Mouse (Mus musculus) C2C12 (cell line): ENCODE results near the gene Rtl10.

Experiments used
- CEBPB ChIP-seq: IDR thresholded peaks from one replicate; pipeline ENCODE4 v1.6.1; 2011; ENCODE audit warnings: low read depth, mild to moderate bottlenecking, control low read depth, moderate library complexity
- CTCF ChIP-seq: IDR thresholded peaks from one replicate; pipeline ENCODE4 v1.5.1; 2011; ENCODE audit not compliant: control insufficient read depth, insufficient read depth, insufficient read length
- USF1 ChIP-seq: IDR thresholded peaks from one replicate; pipeline ENCODE4 v1.6.1; 2011; ENCODE audit warnings: low read depth, mild to moderate bottlenecking, control low read depth, moderate library complexity

DNA sequence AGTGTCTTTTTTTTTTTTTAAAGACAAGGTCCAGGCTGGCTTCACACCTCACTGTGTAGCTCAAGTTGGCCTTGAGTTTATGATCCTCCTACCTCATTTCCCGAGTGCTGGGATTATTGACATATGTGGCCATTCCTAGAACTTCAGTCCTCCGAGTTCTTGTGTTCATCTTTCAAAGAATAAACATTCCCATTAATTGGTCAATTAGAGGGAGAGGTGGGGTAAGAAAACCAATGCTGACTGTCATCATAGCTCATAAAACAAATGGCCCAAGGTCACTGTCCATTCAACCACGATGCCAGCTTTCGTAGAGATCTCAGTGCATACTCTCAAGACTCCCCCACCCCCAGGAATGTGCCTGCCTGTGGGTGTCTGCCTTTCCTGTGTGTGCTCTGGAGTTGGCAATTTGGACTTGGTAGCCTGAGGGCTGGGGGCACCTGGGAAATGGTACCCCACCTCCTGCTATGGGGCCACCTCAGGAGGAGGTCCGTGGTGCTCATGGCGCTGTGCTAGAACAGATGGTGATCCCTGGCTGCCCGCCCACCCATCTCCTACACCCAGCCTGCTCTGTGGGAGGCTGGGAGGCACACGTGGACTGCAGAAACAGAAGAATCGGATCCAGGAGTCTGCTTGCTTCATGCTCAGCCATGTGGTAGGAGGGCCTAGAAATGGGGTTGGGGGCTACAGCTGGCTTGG is 47.1 kb upstream of the Rtl10 start:
- TF ChIP-seq USF1 (no peak), CTCF (no peak), CEBPB (no peak)
